Mouse (Mus musculus): ENCODE data around the gene Cpa5. TPM values are rescaled to one million over a fixed set of nuclear protein-coding genes. Genes with fewer than 3 reads are reported as not detected.

Cpa5 gene
- polyA plus RNA-seq, 1 experiment: 89.5 TPM

DNA sequence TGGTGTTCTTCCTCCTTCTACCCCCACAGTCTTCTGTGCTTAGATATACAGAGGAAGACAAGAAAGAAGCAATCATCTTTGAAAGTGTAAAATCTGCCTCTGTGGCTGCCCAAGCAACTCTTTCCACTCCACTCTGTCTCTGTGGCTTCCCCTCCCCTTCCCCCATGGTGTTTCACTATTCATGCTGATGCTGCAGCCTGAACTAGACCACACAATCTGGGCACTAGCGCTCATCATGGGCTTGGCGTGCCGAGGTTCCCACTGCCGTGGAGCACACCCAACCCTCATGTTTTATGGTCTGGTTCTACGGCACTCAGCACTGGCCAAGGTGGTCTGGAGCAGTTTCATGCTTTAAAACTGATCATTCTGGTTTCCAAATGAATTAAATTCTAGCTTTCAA is 60.9 kb downstream of the Cpa5 start:
- no peaks in the 10 kb centered on the region for H3K4me1 ChIP-seq (ENCODE audit: control insufficient read depth, insufficient read depth, low read length)
- no peak overlapping the region for H3K4me3 ChIP-seq (ENCODE audit: control insufficient read depth, low read depth, low read length)
- H3K36me3 ChIP-seq (ENCODE audit: control insufficient read depth, insufficient read depth, low read length): no peaks in the 10 kb centered on the region; the same call in 1 of the 2 replicates
- H3K27me3 ChIP-seq (ENCODE audit: control insufficient read depth, insufficient read depth, low read length): no peaks in the 10 kb centered on the region
- no peak overlapping the region for H3K27ac ChIP-seq (ENCODE audit: control insufficient read depth, insufficient read depth, low read depth, low read length)
- TF ChIP-seq POLR2A (IDR thresholded peaks at IDR 0.05; ENCODE audit: control insufficient read depth, low read depth, low read length): no peak
- TF ChIP-seq CTCF (IDR thresholded peaks at IDR 0.05; ENCODE audit: control insufficient read depth, insufficient read depth, insufficient replicate concordance, low read depth, low read length): no peak

DNA sequence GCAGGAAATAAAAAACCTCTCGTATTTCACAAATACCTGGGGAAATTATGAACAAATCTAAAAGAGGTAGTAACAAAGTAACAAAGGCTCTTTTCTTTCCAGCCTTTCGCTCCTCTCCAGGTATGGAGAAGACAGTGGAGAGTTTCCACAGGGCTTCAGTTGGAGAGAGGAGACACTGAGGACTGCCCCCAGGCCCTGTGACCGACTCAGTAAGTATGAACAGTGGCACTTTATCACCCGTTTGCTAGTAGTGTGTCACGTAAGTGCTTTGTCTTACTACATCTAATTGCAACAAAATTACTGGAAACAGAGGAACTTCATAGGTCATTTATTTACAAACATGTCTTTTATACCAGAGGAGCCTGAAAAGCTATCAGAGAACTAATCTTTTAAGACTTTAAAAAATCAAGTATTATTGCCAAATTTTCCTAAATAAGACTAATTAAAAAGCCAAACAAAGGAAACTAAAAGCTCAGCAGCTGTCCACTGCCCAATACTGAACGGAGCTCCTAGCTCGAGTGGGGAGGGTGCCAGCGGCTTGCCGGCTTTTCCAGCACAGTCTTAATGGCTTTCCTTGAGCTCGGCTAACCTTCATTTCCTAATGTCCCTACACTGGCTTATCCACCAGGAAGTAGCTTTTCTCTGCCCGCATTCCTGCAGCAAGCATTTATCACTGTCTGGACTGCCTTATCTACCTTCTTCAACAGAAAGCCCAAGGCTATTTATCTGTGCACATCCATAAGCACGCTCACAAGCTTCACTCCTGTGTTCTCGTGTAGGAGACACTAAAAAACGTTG is 63.2 kb downstream of the Cpa5 start:
- Histone ChIP-seq H3K4me3 (ENCODE audit: control insufficient read depth, low read depth, low read length) (no peak overlapping the region), H3K27me3 (ENCODE audit: control insufficient read depth, insufficient read depth, low read length) (no peaks in the 10 kb centered on the region), H3K27ac (ENCODE audit: control insufficient read depth, insufficient read depth, low read depth, low read length) (no peak overlapping the region), H3K36me3 (ENCODE audit: control insufficient read depth, insufficient read depth, low read length) (no peaks in the 10 kb centered on the region; the same call in 1 of the 2 replicates), H3K4me1 (ENCODE audit: control insufficient read depth, insufficient read depth, low read length) (no peaks in the 10 kb centered on the region)
- TF ChIP-seq CTCF (IDR thresholded peaks at IDR 0.05; ENCODE audit: control insufficient read depth, insufficient read depth, insufficient replicate concordance, low read depth, low read length) (no peak), POLR2A (IDR thresholded peaks at IDR 0.05; ENCODE audit: control insufficient read depth, low read depth, low read length) (no peak)

DNA sequence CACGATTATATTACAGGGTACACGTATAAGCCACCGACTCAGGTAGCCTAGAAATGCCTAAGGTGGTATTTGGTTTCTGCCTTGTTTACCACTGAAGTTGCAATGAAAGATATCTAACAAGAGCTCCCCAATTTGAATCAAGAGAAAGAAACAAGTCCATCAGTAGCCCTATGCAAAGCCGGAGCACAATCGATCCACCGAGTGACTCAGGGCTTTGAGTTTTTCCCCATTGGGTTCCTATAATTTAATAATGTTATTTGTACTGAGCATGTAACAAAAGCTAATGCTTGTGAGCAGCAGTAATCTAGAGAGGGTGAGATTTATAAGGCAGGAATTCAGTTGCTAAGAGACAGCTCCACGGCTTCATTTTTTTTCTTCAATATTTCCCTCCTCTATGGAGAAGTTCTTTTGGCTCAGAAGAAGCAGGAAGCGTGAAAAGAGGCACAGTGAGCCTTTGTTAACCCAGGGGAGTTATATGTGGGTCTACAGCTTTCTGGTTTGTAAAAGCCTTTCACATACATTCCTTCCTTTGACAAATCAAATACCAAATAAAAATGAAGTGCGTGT is 64.0 kb downstream of the Cpa5 start:
- Histone ChIP-seq H3K27ac (ENCODE audit: control insufficient read depth, insufficient read depth, low read depth, low read length) (no peak overlapping the region), H3K4me1 (ENCODE audit: control insufficient read depth, insufficient read depth, low read length) (no peaks in the 10 kb centered on the region), H3K27me3 (ENCODE audit: control insufficient read depth, insufficient read depth, low read length) (no peaks in the 10 kb centered on the region), H3K4me3 (ENCODE audit: control insufficient read depth, low read depth, low read length) (no peak overlapping the region), H3K36me3 (ENCODE audit: control insufficient read depth, insufficient read depth, low read length) (no peaks in the 10 kb centered on the region; the same call in 1 of the 2 replicates)
- TF ChIP-seq CTCF (IDR thresholded peaks at IDR 0.05; ENCODE audit: control insufficient read depth, insufficient read depth, insufficient replicate concordance, low read depth, low read length) (no peak), POLR2A (IDR thresholded peaks at IDR 0.05; ENCODE audit: control insufficient read depth, low read depth, low read length) (no peak)

DNA sequence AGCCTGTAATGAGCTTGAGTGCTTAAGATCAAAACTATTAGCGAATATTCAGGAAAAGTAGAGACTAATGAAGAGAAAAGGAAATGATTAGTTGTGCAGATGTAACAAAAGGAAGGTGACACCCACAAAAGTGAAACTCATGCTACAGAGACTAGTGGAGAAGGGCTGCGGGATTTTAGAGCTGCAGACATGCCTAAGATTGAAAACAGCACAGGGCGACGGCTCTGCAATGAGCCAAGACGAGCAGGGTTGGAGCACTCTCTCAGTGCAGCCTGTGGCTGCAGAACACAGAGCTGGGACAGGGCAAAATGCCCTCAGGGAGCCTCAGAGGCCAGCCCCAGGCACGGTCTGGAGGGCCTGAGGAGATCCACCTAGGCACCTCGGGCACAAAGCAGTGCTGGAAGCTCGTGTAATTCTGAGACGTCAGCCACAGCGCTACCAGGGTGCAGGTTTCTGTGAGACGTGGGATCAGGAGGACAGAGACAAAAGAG is 64.5 kb downstream of the Cpa5 start:
- Histone ChIP-seq H3K4me3 (ENCODE audit: control insufficient read depth, low read depth, low read length) (no peak overlapping the region), H3K27ac (ENCODE audit: control insufficient read depth, insufficient read depth, low read depth, low read length) (no peak overlapping the region), H3K27me3 (ENCODE audit: control insufficient read depth, insufficient read depth, low read length) (no peaks in the 10 kb centered on the region), H3K36me3 (ENCODE audit: control insufficient read depth, insufficient read depth, low read length) (no peaks in the 10 kb centered on the region; the same call in 1 of the 2 replicates), H3K4me1 (ENCODE audit: control insufficient read depth, insufficient read depth, low read length) (no peaks in the 10 kb centered on the region)
- no peak for TF ChIP-seq POLR2A (IDR thresholded peaks at IDR 0.05; ENCODE audit: control insufficient read depth, low read depth, low read length)
- TF ChIP-seq CTCF (IDR thresholded peaks at IDR 0.05; ENCODE audit: control insufficient read depth, insufficient read depth, insufficient replicate concordance, low read depth, low read length): no peak

DNA sequence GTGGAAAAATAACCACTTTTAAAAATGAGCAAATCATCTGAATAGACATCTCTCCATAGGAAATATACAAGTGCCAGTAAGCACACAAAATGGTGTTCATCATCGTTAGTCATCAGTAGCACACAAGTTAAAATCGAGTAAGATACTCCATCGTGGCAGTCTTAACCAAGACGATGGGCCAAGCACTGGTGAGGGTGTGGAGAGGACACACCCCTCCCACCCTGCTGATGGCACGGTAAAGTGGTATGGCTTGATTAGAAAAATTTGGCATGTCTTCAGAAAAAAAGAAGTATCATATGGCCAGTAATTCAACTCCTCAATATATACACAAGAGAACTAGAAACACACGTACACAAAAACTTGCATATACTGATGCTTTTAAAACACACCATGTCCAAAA is 65.7 kb downstream of the Cpa5 start:
- Histone ChIP-seq H3K27me3 (ENCODE audit: control insufficient read depth, insufficient read depth, low read length) (no peaks in the 10 kb centered on the region), H3K4me3 (ENCODE audit: control insufficient read depth, low read depth, low read length) (no peak overlapping the region), H3K27ac (ENCODE audit: control insufficient read depth, insufficient read depth, low read depth, low read length) (no peak overlapping the region), H3K36me3 (ENCODE audit: control insufficient read depth, insufficient read depth, low read length) (no peaks in the 10 kb centered on the region; the same call in 1 of the 2 replicates), H3K4me1 (ENCODE audit: control insufficient read depth, insufficient read depth, low read length) (no peaks in the 10 kb centered on the region)
- TF ChIP-seq CTCF (IDR thresholded peaks at IDR 0.05; ENCODE audit: control insufficient read depth, insufficient read depth, insufficient replicate concordance, low read depth, low read length): no peak

DNA sequence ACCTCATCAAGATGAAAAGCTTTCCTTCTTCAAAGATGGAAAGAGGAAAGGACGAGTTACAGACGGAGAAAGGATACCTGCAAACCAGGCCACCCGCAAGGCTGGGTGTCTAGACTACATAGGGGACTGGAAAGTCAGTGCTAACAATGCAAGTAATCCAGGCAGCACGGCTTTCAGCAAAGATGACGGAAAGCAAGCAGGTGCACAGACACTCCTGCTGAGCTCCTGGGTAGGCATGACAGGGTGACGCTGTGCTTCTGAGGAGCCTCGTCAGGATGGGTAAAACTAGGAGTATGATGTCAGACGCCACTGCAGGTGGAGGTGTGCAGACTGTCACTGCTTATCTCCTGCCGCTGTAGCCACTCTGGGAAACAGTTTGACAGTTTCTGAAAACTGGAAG is 66.8 kb downstream of the Cpa5 start:
- no peaks in the 10 kb centered on the region; the same call in 1 of the 2 replicates for H3K36me3 ChIP-seq (ENCODE audit: control insufficient read depth, insufficient read depth, low read length)
- H3K4me1 ChIP-seq (ENCODE audit: control insufficient read depth, insufficient read depth, low read length): no peaks in the 10 kb centered on the region
- no peak for TF ChIP-seq CTCF (IDR thresholded peaks at IDR 0.05; ENCODE audit: control insufficient read depth, insufficient read depth, insufficient replicate concordance, low read depth, low read length)
- no peak for TF ChIP-seq POLR2A (IDR thresholded peaks at IDR 0.05; ENCODE audit: control insufficient read depth, low read depth, low read length)
- H3K27me3 ChIP-seq (ENCODE audit: control insufficient read depth, insufficient read depth, low read length): no peaks in the 10 kb centered on the region
- H3K27ac ChIP-seq (ENCODE audit: control insufficient read depth, insufficient read depth, low read depth, low read length): no peak overlapping the region
- H3K4me3 ChIP-seq (ENCODE audit: control insufficient read depth, low read depth, low read length): no peak overlapping the region

DNA sequence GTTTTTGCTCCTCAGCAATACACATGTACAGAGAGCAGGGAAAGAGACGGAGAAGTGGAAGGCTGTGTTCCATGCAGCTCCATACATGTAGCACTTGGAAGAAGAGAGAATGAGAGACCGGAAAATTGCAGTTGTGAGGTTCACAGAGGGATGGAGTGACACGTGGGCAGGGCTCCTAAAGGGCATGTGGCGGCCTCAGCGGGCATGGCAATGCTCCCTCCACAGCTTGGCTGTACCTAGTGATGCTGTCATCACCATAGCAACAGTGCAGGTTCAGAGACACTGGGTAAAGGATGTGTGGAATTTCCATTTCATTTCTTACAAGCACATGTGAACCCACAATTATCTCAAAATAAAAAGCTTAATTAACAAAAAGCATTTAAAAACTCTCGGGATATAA is 67.7 kb downstream of the Cpa5 start:
- H3K4me3 ChIP-seq (ENCODE audit: control insufficient read depth, low read depth, low read length): no peak overlapping the region
- no peak overlapping the region for H3K27ac ChIP-seq (ENCODE audit: control insufficient read depth, insufficient read depth, low read depth, low read length)
- H3K27me3 ChIP-seq (ENCODE audit: control insufficient read depth, insufficient read depth, low read length): no peaks in the 10 kb centered on the region
- no peaks in the 10 kb centered on the region for H3K4me1 ChIP-seq (ENCODE audit: control insufficient read depth, insufficient read depth, low read length)
- H3K36me3 ChIP-seq (ENCODE audit: control insufficient read depth, insufficient read depth, low read length): no peaks in the 10 kb centered on the region; the same call in 1 of the 2 replicates
- TF ChIP-seq CTCF (IDR thresholded peaks at IDR 0.05; ENCODE audit: control insufficient read depth, insufficient read depth, insufficient replicate concordance, low read depth, low read length) (no peak), POLR2A (IDR thresholded peaks at IDR 0.05; ENCODE audit: control insufficient read depth, low read depth, low read length) (no peak)
